Mouse (Mus musculus): ENCODE results near the gene Ppp1r1c.

DNA sequence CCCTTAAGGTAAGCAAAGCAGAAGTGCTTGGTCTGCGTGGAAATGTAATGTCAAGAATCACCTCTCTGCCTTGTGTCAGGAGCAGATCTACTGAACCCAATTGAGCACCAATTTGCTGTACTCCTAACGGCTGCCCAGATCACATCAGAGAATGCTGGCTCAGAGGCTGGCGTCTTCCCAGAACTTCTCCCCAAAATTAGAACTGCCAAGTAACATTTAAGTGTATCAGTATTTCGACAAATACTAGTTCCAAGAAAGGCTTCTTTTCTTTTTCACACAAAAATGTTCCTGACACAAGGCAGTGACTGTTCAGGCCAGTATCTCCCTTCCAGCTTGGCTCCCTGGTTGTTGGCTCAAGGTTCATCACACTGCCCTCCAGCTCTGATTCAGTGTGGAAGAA is 52.4 kb downstream of the Ppp1r1c start:
- TF ChIP-seq CTCF (IDR thresholded peaks at IDR 0.05; ENCODE audit: low read depth) (no peak), EP300 (optimal IDR thresholded peaks at IDR 0.05) (no peak)
